Mouse (Mus musculus) liver, embryonic 11.5 days (tissue): ENCODE data around the gene Itfg1. TPM values are rescaled to one million over a fixed set of nuclear protein-coding genes. Genes with fewer than 3 reads are reported as not detected.
"Not testable (repeated sequence)": the region's sequence is repeated elsewhere in the genome, so short reads cannot be mapped to it uniquely, and the experiment has no call there.

Experiments
- ATAC-seq: fragments of 200-750 bp; cut with Nextera tagmentation; replicated peaks from 2 replicates; pipeline ENCODE4 v1.8.0; 2017; ENCODE audit warnings: moderate number of reproducible peaks, mild to moderate bottlenecking, moderate TSS enrichment, moderate library complexity; ENCODE audit not compliant: low FRiP score
- DNase-seq: peaks from one replicate; pipeline ENCODE4 v3.0.0-alpha.2; 2017; ENCODE audit warnings: low spot score
- H3K27ac ChIP-seq: fragments of 300-500 bp; sonication (generic); 2 replicates; pipeline ENCODE4 v1.5.1; 2014; ENCODE audit warnings: mild to moderate bottlenecking, low read depth, low read length, control low read depth
- H3K27me3 ChIP-seq: fragments of 300-500 bp; sonication (generic); replicated peaks from 2 replicates; pipeline ENCODE4 v1.6.1; 2014; ENCODE audit warnings: low read length, mixed read lengths; ENCODE audit not compliant: control insufficient read depth, insufficient read depth
- H3K36me3 ChIP-seq: fragments of 300-500 bp; sonication (generic); 2 replicates; pipeline ENCODE4 v1.6.1; 2014; ENCODE audit warnings: mild to moderate bottlenecking, low read length, moderate library complexity, mixed read lengths; ENCODE audit not compliant: control insufficient read depth, insufficient read depth
- H3K4me1 ChIP-seq: fragments of 300-500 bp; sonication (generic); replicated peaks from 2 replicates; pipeline ENCODE4 v1.6.1; 2014; ENCODE audit warnings: low read length, mixed read lengths; ENCODE audit not compliant: control insufficient read depth, insufficient read depth
- H3K4me2 ChIP-seq: fragments of 300-500 bp; sonication (generic); 2 replicates; pipeline ENCODE4 v1.6.1; 2014; ENCODE audit warnings: mild to moderate bottlenecking, control low read depth, moderate library complexity
- H3K4me3 ChIP-seq: fragments of 300-500 bp; sonication (generic); 2 replicates; pipeline ENCODE4 v1.5.1; 2014; ENCODE audit warnings: low read depth, low read length, control low read depth
- H3K9ac ChIP-seq: fragments of 300-500 bp; sonication (generic); 2 replicates; pipeline ENCODE4 v1.6.1; 2014; ENCODE audit warnings: low read depth, low read length, control low read depth
- H3K9me3 ChIP-seq: fragments of 300-500 bp; sonication (generic); 2 replicates; pipeline ENCODE4 v1.6.1; 2016; ENCODE audit warnings: low read length, inconsistent platforms, mixed read lengths; ENCODE audit not compliant: control insufficient read depth
- WGBS: fragments of 180-500 bp; shearing (Covaris S2); extraction: QIAGEN DNeasy Blood & Tissue Kit; methylation state at CpG from one replicate; pipeline ENCODE4 v1.1.7; 2014; 5-methylcytosine and 5-hydroxymethylcytosine counted together
- polyA plus RNA-seq: library from polyadenylated mRNA; unstranded; fragments of >200 nt; fragmentation: Nextera tagmentation; extraction: Ambion mirVana; gene quantifications from 2 replicates; pipeline ENCODE4 v1.2.1, GENCODE M21; 2014

Gene Itfg1
- polyA plus RNA-seq, 1 experiment from 2014 or later, result 42.4 TPM

- Histone ChIP-seq H3K4me3 (no peak overlapping the region), H3K36me3 (0 out of 2 replicates have a peak, but pooled peaks cover 2% of the 10 kb centered on the region), H3K4me2 (no peak overlapping the region), H3K27me3 (no peaks in the 10 kb centered on the region), H3K9me3 (no peaks in the 10 kb centered on the region), H3K27ac (no peak overlapping the region), H3K4me1 (no peaks in the 10 kb centered on the region), H3K9ac (no peak overlapping the region)
- WGBS, result 86% methylated on average over 19 of the region's 19 CpGs
- DNase-seq, result no peak
- ATAC-seq, result peak; percentile 48
Measured at GRCm38 (mm10) chr8:85854220-85855123, 13.8 kb upstream of the Itfg1 start.

GRCm38 (mm10) chr8:85845887-85846286 lies 5.2 kb upstream of the Itfg1 start:
- peaks cover 3% of the 10 kb centered on the region; the same call in 1 of the 2 replicates for H3K4me1 ChIP-seq
- H3K27ac ChIP-seq, result no peak overlapping the region
- DNase-seq (no peak), ATAC-seq (no peak)
- H3K4me2 ChIP-seq, result no peak overlapping the region
- no peak overlapping the region for H3K9ac ChIP-seq
- H3K36me3 ChIP-seq, result no peaks in the 10 kb centered on the region; the same call in 1 of the 2 replicates
- H3K27me3 ChIP-seq, result no peaks in the 10 kb centered on the region
- H3K4me3 ChIP-seq, result no peak overlapping the region
- no peaks in the 10 kb centered on the region for H3K9me3 ChIP-seq

- no peak for DNase-seq
- Histone ChIP-seq H3K4me1 (peaks cover 8% of the 10 kb centered on the region; the same call in 1 of the 2 replicates), H3K36me3 (peaks cover 2% of the 10 kb centered on the region; the same call in 1 of the 2 replicates), H3K27me3 (no peaks in the 10 kb centered on the region), H3K9ac (peak overlapping the region; percentile 89), H3K9me3 (no peaks in the 10 kb centered on the region), H3K4me2 (peak overlapping the region; percentile 68), H3K27ac (peak overlapping the region; percentile 96; the same call in 1 of the 2 replicates), H3K4me3 (peak overlapping the region; percentile 93)
- 5% methylated on average over 4 of the region's 4 CpGs for WGBS
- ATAC-seq, result no peak
Measured at GRCm38 (mm10) chr8:85841489-85841795, 721 bp upstream of the Itfg1 start.

GRCm38 (mm10) chr8:85839916-85840656 lies 635 bp downstream of the Itfg1 start:
- ATAC-seq (peak; percentile 63), DNase-seq (no peak)
- Histone ChIP-seq H3K9ac (peak overlapping the region; percentile 89), H3K9me3 (no peaks in the 10 kb centered on the region), H3K27ac (peak overlapping the region; percentile 96), H3K4me3 (peak overlapping the region; percentile 93), H3K4me1 (peaks cover 8% of the 10 kb centered on the region; the same call in 1 of the 2 replicates), H3K36me3 (peaks cover 2% of the 10 kb centered on the region; the same call in 1 of the 2 replicates), H3K27me3 (no peaks in the 10 kb centered on the region), H3K4me2 (peak overlapping the region; percentile 68)
- 1% methylated on average over 19 of the region's 21 CpGs for WGBS

- ATAC-seq, result no peak
- no peak overlapping the region for H3K4me2 ChIP-seq
Measured at GRCm38 (mm10) chr8:85813621-85814020, 27.1 kb downstream of the Itfg1 start.

DNA sequence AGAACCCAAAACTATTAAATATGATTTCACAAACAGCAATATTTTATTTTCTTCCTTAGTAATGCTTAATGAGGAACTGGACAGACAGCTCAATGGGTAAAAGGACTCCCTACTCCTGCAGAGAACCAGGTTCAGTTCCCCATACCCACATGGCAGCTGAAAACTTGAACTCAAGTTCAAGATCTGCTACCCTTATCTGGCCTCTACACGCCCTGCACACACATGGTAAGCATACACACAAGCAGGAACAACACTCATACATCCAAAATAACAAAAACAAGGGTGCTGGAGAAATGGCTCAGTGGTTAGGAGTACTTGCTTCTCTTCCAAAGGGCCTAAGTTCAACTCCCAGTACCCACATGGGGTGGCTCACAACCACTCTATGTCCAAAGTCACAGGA lies 39.3 kb downstream of the Itfg1 start:
- Histone ChIP-seq H3K27ac (no peak overlapping the region), H3K4me1 (no peaks in the 10 kb centered on the region), H3K36me3 (peaks cover 12% of the 10 kb centered on the region; the same call in 1 of the 2 replicates), H3K4me2 (no peak overlapping the region), H3K27me3 (no peaks in the 10 kb centered on the region), H3K4me3 (no peak overlapping the region), H3K9ac (no peak overlapping the region), H3K9me3 (no peaks in the 10 kb centered on the region)
- DNase-seq (no peak), ATAC-seq (peak; percentile 31; the same call in 1 of the 2 replicates)
- WGBS, result 61% methylated on average over 1 of the region's 1 CpGs

More at GRCm38 (mm10) chr8:85813621-85814020, 27.1 kb downstream of the Itfg1 start:
- Histone ChIP-seq H3K36me3 (no peaks in the 10 kb centered on the region), H3K4me1 (no peaks in the 10 kb centered on the region), H3K9ac (no peak overlapping the region), H3K27me3 (no peaks in the 10 kb centered on the region), H3K9me3 (no peaks in the 10 kb centered on the region), H3K27ac (no peak overlapping the region), H3K4me3 (no peak overlapping the region)
- DNase-seq, result no peak

- ATAC-seq (no peak), DNase-seq (no peak)
- Histone ChIP-seq H3K4me3 (no peak overlapping the region), H3K4me2 (no peak overlapping the region), H3K27ac (no peak overlapping the region), H3K27me3 (no peaks in the 10 kb centered on the region), H3K36me3 (peaks cover 12% of the 10 kb centered on the region; the same call in 1 of the 2 replicates), H3K9me3 (no peaks in the 10 kb centered on the region), H3K9ac (no peak overlapping the region), H3K4me1 (no peaks in the 10 kb centered on the region)
- WGBS, result 78% methylated on average over 1 of the region's 1 CpGs
Measured at GRCm38 (mm10) chr8:85800164-85800563, 40.6 kb downstream of the Itfg1 start.

GRCm38 (mm10) chr8:85796392-85796791 lies 44.3 kb downstream of the Itfg1 start:
- H3K4me2 ChIP-seq, H3K9ac ChIP-seq, H3K4me3 ChIP-seq, H3K27me3 ChIP-seq, H3K27ac ChIP-seq, DNase-seq, H3K4me1 ChIP-seq, ATAC-seq, H3K9me3 ChIP-seq: not testable (repeated sequence)
- 90% methylated on average over 1 of the region's 1 CpGs for WGBS
- H3K36me3 ChIP-seq, result peaks cover 12% of the 10 kb centered on the region; the same call in 1 of the 2 replicates
